Mouse (Mus musculus): ENCODE results near the gene Sult4a1. TPM values are rescaled to one million over a fixed set of nuclear protein-coding genes. Genes with fewer than 3 reads are reported as not detected.

The Sult4a1 gene
- polyA plus RNA-seq, 1 experiment from 2014 or later, result 0.87 TPM

DNA sequence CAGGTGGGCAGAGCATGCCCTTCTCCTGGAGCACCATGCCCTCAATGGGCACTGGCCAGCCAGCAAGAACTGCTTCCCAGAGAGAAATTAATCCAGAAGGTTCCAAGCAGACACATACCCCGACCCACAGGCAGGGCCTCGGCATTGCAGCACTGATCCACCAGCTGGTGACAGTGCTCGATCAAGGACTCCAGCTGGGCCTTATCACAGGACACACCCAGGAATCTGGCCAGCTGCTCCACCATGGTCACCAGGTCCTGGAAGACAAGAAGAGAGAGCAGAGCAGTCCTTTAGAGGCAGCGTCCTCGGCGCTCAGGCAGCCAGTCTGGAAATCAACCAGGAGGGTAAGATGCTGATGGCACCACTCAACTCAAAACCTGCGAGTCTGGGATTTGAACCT, 25.5 kb downstream of the Sult4a1 start:
- no peak overlapping the region for H3K27ac ChIP-seq (ENCODE audit: low read depth, low read length)
- 31% methylated on average over 7 of the region's 7 CpGs for WGBS (ENCODE audit: insufficient replicate concordance)
- no peaks in the 10 kb centered on the region for H3K36me3 ChIP-seq (ENCODE audit: control insufficient read depth, insufficient read depth, low read length)
- ATAC-seq (replicated peaks; ENCODE audit: insufficient number of reproducible peaks, low FRiP score, low TSS enrichment), result no peak
- no peak overlapping the region for H3K4me3 ChIP-seq (ENCODE audit: low read depth, low read length)
- peaks cover 9% of the 10 kb centered on the region for H3K27me3 ChIP-seq (ENCODE audit: control insufficient read depth, insufficient read depth, low read length)
- H3K9ac ChIP-seq (ENCODE audit: low read depth, low read length), result no peak overlapping the region
- H3K4me1 ChIP-seq (ENCODE audit: control insufficient read depth, insufficient read depth, low read length), result no peaks in the 10 kb centered on the region
- no peak overlapping the region for H3K4me2 ChIP-seq
- H3K9me3 ChIP-seq (replicated peaks; ENCODE audit: control insufficient read depth, low read length), result no peaks in the 10 kb centered on the region

GRCm38 (mm10) chr15:84079519-84079918, 26.0 kb downstream of the Sult4a1 start:
- H3K9me3 ChIP-seq (replicated peaks; ENCODE audit: control insufficient read depth, low read length), result no peaks in the 10 kb centered on the region
- no peak overlapping the region for H3K9ac ChIP-seq (ENCODE audit: low read depth, low read length)
- H3K27me3 ChIP-seq (ENCODE audit: control insufficient read depth, insufficient read depth, low read length), result peaks cover 14% of the 10 kb centered on the region
- no peak overlapping the region for H3K4me3 ChIP-seq (ENCODE audit: low read depth, low read length)
- no peaks in the 10 kb centered on the region for H3K4me1 ChIP-seq (ENCODE audit: control insufficient read depth, insufficient read depth, low read length)
- WGBS (ENCODE audit: insufficient replicate concordance), result 77% methylated on average over 2 of the region's 2 CpGs
- ATAC-seq (replicated peaks; ENCODE audit: insufficient number of reproducible peaks, low FRiP score, low TSS enrichment), result no peak
- H3K36me3 ChIP-seq (ENCODE audit: control insufficient read depth, insufficient read depth, low read length), result no peaks in the 10 kb centered on the region
- no peak overlapping the region for H3K27ac ChIP-seq (ENCODE audit: low read depth, low read length)
- H3K4me2 ChIP-seq, result no peak overlapping the region

- no peak overlapping the region for H3K27ac ChIP-seq (ENCODE audit: low read depth, low read length)
- ATAC-seq (replicated peaks; ENCODE audit: insufficient number of reproducible peaks, low FRiP score, low TSS enrichment), result no peak
- H3K4me2 ChIP-seq, result no peak overlapping the region
- WGBS (ENCODE audit: insufficient replicate concordance), result 77% methylated on average over 13 of the region's 13 CpGs
- no peaks in the 10 kb centered on the region for H3K4me1 ChIP-seq (ENCODE audit: control insufficient read depth, insufficient read depth, low read length)
- no peaks in the 10 kb centered on the region for H3K9me3 ChIP-seq (replicated peaks; ENCODE audit: control insufficient read depth, low read length)
- H3K36me3 ChIP-seq (ENCODE audit: control insufficient read depth, insufficient read depth, low read length), result no peaks in the 10 kb centered on the region
- no peak overlapping the region for H3K4me3 ChIP-seq (ENCODE audit: low read depth, low read length)
- peaks cover 19% of the 10 kb centered on the region for H3K27me3 ChIP-seq (ENCODE audit: control insufficient read depth, insufficient read depth, low read length)
- H3K9ac ChIP-seq (ENCODE audit: low read depth, low read length), result no peak overlapping the region
Measured at GRCm38 (mm10) chr15:84078667-84079066, 26.9 kb downstream of the Sult4a1 start.

- H3K4me3 ChIP-seq (ENCODE audit: low read depth, low read length), result no peak overlapping the region
- no peak for ATAC-seq (replicated peaks; ENCODE audit: insufficient number of reproducible peaks, low FRiP score, low TSS enrichment)
- H3K4me1 ChIP-seq (ENCODE audit: control insufficient read depth, insufficient read depth, low read length), result no peaks in the 10 kb centered on the region
- WGBS (ENCODE audit: insufficient replicate concordance), result 60% methylated on average over 17 of the region's 17 CpGs
- no peaks in the 10 kb centered on the region for H3K9me3 ChIP-seq (replicated peaks; ENCODE audit: control insufficient read depth, low read length)
- no peaks in the 10 kb centered on the region for H3K36me3 ChIP-seq (ENCODE audit: control insufficient read depth, insufficient read depth, low read length)
- no peak overlapping the region for H3K27ac ChIP-seq (ENCODE audit: low read depth, low read length)
- H3K9ac ChIP-seq (ENCODE audit: low read depth, low read length), result no peak overlapping the region
- no peak overlapping the region for H3K4me2 ChIP-seq
- H3K27me3 ChIP-seq (ENCODE audit: control insufficient read depth, insufficient read depth, low read length), result peaks cover 29% of the 10 kb centered on the region
Measured at GRCm38 (mm10) chr15:84077151-84077550, 28.4 kb downstream of the Sult4a1 start.

- H3K27ac ChIP-seq (ENCODE audit: low read depth, low read length), result no peak overlapping the region
- no peak for ATAC-seq (replicated peaks; ENCODE audit: insufficient number of reproducible peaks, low FRiP score, low TSS enrichment)
- peaks cover 50% of the 10 kb centered on the region for H3K27me3 ChIP-seq (ENCODE audit: control insufficient read depth, insufficient read depth, low read length)
- no peaks in the 10 kb centered on the region for H3K36me3 ChIP-seq (ENCODE audit: control insufficient read depth, insufficient read depth, low read length)
- no peak overlapping the region for H3K4me2 ChIP-seq
- H3K9ac ChIP-seq (ENCODE audit: low read depth, low read length), result no peak overlapping the region
- H3K9me3 ChIP-seq (replicated peaks; ENCODE audit: control insufficient read depth, low read length), result no peaks in the 10 kb centered on the region
- 17% methylated on average over 17 of the region's 17 CpGs for WGBS (ENCODE audit: insufficient replicate concordance)
- no peak overlapping the region for H3K4me3 ChIP-seq (ENCODE audit: low read depth, low read length)
- no peaks in the 10 kb centered on the region for H3K4me1 ChIP-seq (ENCODE audit: control insufficient read depth, insufficient read depth, low read length)
Measured at GRCm38 (mm10) chr15:84074705-84075185, 30.8 kb downstream of the Sult4a1 start.

DNA sequence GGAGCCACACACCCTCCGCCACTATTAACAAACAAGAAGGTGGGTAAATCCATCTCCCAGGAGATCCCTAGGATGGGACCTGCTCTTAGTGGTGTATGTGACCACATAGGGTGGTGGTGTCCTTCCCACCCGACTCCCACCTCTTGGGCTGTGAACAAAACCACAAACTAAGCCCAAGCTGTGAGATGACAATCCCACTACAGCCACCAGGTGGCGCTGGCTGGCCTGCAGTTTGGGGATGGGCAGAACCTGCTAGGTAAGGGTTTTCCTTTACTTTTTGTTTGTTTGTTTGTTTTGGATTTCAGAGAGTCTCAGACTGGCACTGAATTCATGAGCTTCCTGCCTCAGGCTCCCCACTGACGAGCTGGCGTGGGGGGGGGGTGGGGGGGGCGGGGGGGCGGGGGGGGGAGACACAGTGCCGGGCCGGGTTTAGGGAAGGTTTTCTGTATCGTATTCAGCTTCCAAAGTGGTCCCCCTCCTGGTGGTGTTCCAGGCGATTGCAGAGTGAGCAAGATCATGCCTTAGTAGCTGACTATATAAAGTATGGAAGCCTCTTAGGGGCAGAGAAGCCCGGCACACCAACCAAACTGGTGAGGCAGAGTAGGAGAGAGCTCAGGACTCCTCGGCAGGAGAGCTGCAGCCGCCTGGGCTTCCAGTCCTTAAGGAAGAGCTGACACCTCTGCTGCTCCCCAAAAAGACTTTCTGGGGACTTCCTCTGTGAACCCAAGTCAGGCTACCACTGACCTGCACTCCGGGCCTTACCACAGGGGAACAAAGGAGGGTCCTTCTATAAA, 31.4 kb downstream of the Sult4a1 start:
- ATAC-seq (replicated peaks; ENCODE audit: insufficient number of reproducible peaks, low FRiP score, low TSS enrichment), result no peak

DNA sequence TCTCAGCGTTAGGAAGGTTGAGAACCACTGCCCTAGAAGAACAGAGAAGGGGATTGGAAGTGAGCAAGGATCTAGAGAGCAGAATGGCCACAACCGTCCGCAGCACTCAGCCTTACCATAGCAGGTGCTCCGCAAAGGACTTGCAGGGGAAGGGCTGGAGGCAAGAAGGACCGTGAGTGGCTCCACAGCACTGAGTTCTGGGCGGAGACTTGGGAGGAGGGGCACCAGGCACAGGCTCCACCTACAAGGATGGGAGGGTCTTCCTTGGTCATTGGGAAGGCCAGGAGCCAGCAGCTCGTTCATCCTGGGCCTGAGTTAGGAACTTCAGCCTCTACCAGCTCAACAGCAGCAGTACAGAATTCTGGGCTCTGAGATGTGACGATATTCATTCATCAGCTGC, 32.5 kb downstream of the Sult4a1 start:
- 24% methylated on average over 8 of the region's 8 CpGs for WGBS (ENCODE audit: insufficient replicate concordance)
- no peaks in the 10 kb centered on the region for H3K36me3 ChIP-seq (ENCODE audit: control insufficient read depth, insufficient read depth, low read length)
- H3K27ac ChIP-seq (ENCODE audit: low read depth, low read length), result no peak overlapping the region
- H3K4me1 ChIP-seq (ENCODE audit: control insufficient read depth, insufficient read depth, low read length), result no peaks in the 10 kb centered on the region
- H3K27me3 ChIP-seq (ENCODE audit: control insufficient read depth, insufficient read depth, low read length), result peaks cover 56% of the 10 kb centered on the region
- H3K4me2 ChIP-seq, result no peak overlapping the region
- H3K9me3 ChIP-seq (replicated peaks; ENCODE audit: control insufficient read depth, low read length), result no peaks in the 10 kb centered on the region
- H3K4me3 ChIP-seq (ENCODE audit: low read depth, low read length), result no peak overlapping the region
- ATAC-seq (replicated peaks; ENCODE audit: insufficient number of reproducible peaks, low FRiP score, low TSS enrichment), result no peak
- H3K9ac ChIP-seq (ENCODE audit: low read depth, low read length), result no peak overlapping the region

More for the DNA sequence above, 31.4 kb downstream of the Sult4a1 start:
- no peak overlapping the region for H3K9ac ChIP-seq (ENCODE audit: low read depth, low read length)
- no peak overlapping the region for H3K27ac ChIP-seq (ENCODE audit: low read depth, low read length)
- H3K4me1 ChIP-seq (ENCODE audit: control insufficient read depth, insufficient read depth, low read length), result no peaks in the 10 kb centered on the region
- peaks cover 49% of the 10 kb centered on the region for H3K27me3 ChIP-seq (ENCODE audit: control insufficient read depth, insufficient read depth, low read length)
- H3K36me3 ChIP-seq (ENCODE audit: control insufficient read depth, insufficient read depth, low read length), result no peaks in the 10 kb centered on the region
- H3K9me3 ChIP-seq (replicated peaks; ENCODE audit: control insufficient read depth, low read length), result no peaks in the 10 kb centered on the region
- no peak overlapping the region for H3K4me3 ChIP-seq (ENCODE audit: low read depth, low read length)
- no peak overlapping the region for H3K4me2 ChIP-seq
- WGBS (ENCODE audit: insufficient replicate concordance), result 15% methylated on average over 14 of the region's 15 CpGs

- no peak overlapping the region for H3K27ac ChIP-seq (ENCODE audit: low read depth, low read length)
- ATAC-seq (replicated peaks; ENCODE audit: insufficient number of reproducible peaks, low FRiP score, low TSS enrichment), result no peak
- no peak overlapping the region for H3K4me3 ChIP-seq (ENCODE audit: low read depth, low read length)
- H3K36me3 ChIP-seq (ENCODE audit: control insufficient read depth, insufficient read depth, low read length), result no peaks in the 10 kb centered on the region
- H3K4me2 ChIP-seq, result no peak overlapping the region
- peaks cover 62% of the 10 kb centered on the region for H3K27me3 ChIP-seq (ENCODE audit: control insufficient read depth, insufficient read depth, low read length)
- WGBS (ENCODE audit: insufficient replicate concordance), result 32% methylated on average over 7 of the region's 7 CpGs
- H3K9ac ChIP-seq (ENCODE audit: low read depth, low read length), result no peak overlapping the region
- no peaks in the 10 kb centered on the region for H3K9me3 ChIP-seq (replicated peaks; ENCODE audit: control insufficient read depth, low read length)
- H3K4me1 ChIP-seq (ENCODE audit: control insufficient read depth, insufficient read depth, low read length), result no peaks in the 10 kb centered on the region
Measured at GRCm38 (mm10) chr15:84072226-84072625, 33.3 kb downstream of the Sult4a1 start.

Measured in heart, embryonic 11.5 days (tissue).